Mouse (Mus musculus) cerebellum, adult 9-11 months (tissue): ENCODE results near the gene Alox5ap.

Experiments
- DNase-seq: peaks from one replicate; pipeline ENCODE4 v3.0.0; 2022

Gene Alox5ap

DNA sequence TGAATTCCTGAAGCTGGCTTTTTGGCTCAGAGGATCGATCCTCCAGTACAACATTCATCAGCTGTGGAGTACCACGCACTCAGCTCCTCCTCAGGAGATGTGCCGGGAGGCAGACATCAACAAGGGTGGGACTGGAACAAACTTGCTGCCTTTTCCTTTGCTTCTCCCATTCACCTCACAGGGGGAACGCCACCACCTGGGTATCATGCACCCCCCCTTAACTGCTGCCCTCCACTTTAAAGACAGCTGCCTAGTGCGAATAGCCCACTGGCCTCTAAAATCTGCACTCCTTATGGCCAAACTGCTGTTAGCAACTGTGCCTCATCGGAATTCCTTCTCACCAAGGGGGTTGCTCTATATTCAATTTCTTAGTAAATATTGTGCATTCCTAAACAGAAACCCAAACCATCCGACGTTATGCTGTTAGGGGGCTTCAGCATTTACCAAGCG is 55.3 kb downstream of the Alox5ap start:
- DNase-seq, result no peak

DNA sequence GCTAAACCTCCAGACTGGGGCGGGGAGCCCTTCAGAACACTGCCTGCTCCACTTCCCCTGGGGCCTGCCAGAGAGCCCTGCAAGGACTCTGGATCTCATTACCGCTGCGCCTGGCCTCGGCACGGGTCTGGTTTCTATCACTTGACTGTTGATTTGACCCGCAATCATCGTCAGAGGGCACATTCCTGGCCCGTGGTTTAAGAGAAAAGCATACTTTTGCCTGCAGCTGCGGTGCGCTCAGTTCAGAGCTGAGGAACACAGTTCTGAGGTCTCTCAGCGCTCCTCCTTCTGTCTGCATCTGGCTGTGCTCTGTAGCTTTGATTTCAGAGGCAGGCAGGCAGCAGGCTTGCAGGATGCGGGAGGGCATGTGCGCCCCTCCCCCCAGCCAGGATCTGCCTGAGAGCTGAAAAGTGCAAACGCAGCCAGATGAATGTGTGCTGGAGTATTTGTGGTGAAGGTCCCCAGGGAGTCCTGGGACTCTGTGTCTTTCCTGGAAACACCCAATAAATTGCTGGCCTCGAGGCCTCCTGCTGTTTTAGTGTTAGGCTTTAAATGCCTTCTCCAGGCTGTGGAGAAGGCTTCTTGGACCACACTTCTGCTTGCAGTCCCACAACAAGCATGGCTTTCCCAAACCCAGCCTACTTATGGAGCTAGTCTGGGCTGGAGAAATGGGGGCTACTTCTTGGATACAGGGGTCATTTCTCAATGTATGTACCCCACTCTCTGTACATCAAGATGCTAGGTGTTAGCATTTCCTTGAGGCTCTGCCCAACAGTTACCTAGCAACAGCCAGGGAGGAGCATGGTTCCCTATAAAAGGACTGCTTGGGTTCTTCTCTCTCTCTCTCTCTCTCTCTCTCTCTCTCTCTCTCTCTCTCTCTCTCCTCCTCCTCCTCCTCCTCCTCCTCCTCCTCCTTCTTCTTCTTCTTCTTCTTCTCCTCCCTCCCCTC is 56.2 kb downstream of the Alox5ap start:
- no peak for DNase-seq

DNA sequence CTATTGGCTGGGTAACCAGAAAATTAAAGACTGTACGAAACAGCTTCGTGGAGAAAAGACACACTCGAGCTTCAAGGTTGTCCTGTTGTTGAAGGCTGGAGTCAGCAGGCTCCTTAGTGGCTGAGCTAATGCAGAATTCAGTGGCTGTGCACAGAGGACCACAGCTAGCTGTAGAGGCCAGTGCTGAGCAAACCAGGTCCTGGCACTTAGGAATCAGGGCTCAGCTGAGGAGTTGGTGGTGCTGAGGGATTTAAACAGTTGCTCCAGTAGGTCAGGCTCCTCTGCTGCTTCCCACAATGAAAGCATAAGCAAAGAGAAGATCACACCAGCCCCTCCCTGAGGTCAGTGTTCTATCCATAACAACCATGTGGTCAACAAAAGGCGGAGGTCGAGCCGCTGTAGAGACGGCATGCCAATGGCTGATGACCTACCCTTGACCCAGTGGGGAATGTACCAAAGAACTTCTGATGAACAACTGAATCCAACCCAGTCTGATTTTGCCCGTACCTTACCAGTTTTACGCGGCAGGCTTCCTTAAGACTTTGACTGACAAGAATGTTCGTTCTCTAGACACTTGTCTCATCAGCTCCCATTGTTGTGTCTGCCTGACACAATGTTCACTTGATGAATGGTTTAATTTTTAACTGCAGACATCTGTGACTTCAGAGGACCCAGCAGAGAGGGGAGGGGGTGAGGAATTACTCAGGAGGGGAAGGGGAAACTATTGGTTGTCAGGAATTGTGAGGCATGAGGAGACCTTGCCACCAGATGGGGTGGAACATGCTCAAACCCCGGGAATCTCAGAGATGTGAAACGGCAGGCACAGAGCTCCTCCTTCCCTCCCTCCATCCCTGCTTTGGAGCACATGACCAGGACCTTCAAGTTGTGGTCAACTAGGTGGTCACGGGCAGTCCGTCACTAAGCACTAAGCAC is 57.6 kb downstream of the Alox5ap start:
- DNase-seq, result no peak

DNA sequence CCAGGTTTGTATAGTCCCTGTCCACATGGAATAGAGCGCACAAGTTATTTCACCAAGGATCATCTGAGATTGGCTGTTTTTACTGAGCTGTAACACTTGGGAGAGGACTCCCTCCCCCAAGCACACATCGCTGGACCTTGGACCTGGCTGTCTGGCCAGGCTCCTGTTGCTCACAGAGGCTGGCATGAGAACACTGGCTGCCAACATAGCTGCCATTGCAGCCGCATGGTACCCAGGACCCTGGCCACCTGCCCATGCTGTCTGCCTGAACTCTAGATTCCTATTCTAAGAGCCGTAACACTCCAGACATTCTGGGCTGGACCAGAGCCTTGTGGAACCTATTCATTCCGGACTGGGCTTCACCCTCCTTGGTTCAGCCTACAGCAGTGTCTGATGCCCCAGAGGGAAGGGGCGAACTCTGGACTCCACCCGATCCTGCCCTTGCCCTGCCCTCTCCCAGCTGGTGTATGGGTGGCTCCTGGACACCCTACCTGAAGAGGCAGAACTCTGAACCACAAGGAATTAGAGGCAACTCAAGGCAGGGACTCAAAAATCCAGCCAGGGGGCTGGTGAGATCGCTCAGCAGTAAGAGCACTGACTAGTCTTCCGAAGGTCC is 58.5 kb downstream of the Alox5ap start:
- no peak for DNase-seq

DNA sequence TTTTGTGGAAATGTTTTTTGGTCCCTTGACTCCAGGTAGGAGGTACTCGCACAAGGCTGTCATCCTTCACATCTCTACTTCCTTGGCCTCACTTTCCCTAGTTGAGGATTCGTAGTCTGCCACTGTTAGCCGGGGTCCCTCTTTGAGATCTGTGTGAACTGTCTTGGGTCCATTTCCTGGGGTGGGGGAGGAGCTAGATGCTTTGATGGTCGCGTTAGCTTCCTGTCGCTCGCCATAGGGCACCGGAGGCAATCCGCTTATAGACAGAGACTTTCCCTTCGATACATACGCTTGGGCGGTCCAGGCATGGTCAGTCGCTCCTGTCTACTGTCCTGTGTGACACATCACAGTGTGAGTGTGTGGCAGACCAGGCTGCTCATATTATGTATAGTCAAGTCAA is 60.2 kb downstream of the Alox5ap start:
- no peak for DNase-seq

DNA sequence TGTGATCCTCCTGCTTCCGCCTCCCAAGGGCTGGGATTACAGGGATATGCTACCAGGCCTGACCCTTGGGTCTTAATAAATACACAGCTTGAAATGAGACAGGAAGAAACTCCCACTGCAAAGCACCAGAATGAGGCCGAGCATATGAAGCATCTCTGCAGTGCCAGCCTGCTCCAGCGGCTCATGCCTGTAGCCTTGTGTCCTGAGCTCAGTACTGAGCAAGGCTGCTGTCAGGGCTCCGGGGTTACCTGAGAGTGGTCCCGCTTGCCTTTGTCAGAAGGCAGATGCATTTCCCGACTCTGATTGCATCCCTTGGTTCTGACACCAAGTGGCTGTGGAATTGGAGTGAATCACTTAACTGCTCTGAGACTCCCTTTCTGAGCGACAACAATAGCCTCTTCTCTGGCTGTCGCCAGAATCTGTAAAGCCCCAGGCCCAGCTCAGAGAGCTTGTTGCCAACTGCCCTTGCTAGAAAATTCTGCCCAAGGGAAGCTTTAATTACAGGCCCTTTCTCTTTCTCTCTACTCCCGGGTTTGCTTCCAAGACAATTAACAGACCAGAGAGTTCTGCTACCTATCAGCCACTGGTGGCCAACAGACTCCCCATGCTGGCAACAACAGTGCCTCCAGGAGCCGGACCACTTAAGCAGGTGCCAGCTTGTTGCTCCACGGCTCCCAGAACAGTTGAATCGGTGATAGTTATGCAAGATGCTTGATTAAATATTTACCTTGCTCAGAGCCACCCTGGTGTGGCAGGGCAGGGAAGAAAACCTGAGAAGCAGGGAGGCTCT is 64.7 kb downstream of the Alox5ap start:
- DNase-seq, result no peak

DNA sequence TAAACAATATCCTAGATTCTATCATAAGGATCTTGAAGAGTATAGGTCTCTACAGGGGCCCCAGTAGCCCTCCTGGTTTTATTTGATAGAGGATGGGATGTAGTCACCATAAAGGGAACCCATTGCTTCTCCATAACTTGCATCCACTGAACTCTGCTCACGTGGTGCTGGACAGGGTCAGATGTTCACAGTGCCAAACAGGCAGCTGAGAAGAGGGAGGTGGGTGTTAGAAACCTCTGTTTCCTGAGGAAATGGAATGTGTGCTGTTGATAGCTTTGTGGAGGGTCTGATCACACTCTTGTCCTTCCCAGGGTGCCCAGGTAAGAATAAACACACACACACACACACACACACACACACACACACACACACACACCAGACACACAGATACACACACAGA is 66.0 kb downstream of the Alox5ap start:
- no peak for DNase-seq

DNA sequence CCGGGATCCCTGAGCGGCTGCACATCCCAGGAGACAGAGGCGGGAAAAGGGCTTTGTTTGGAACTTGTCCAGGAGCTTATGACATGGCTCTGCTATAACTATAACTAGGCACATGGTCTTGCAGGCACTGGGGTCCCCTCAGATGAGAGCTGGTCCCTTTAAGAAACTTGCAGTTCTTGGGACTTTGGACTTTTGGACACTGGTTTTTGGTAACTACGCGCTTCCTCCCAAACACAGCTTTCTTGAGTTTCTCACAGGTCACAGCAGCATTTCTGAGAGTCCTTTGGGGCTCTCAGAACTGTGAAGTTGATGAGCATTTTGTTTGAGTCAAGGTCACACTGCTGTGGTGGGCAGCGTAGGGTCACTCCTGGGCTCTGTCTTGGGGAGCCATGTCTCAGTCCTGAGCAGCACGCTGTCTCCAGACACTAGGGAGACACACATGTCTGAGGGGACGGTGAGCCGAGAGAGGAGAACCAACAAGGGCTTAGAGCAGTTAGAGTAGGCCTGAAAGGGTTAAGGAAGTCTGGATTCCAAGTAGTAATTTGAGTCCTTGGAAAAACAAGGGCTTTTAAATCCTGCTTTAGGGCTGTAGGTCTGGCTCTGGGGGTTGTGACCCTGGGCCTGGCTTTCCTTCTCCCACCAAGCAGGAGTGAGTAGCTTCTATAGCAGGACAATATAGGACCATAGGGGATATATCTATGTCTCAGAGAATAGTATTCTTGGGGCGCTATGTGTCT is 67.0 kb downstream of the Alox5ap start:
- no peak for DNase-seq

DNA sequence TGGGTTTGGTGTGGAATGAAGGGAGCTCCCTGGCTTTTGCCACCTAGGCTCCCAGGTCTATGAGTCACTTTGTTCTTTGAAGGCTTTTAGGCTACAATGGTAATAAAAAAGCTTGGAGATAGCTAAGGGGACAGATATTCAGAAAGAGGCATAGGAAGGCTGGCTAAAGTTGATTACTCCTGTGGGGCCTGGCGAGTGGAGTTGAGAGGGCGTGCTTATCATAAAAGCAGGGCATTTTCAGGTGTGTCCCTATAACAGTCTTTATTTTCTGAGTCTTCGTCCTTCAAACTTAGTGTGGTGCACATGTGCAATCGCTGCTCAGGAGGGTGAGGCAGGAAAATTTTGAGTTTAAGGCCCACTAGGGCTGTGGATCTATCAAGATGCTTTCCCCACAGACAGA is 68.2 kb downstream of the Alox5ap start:
- DNase-seq, result no peak

DNA sequence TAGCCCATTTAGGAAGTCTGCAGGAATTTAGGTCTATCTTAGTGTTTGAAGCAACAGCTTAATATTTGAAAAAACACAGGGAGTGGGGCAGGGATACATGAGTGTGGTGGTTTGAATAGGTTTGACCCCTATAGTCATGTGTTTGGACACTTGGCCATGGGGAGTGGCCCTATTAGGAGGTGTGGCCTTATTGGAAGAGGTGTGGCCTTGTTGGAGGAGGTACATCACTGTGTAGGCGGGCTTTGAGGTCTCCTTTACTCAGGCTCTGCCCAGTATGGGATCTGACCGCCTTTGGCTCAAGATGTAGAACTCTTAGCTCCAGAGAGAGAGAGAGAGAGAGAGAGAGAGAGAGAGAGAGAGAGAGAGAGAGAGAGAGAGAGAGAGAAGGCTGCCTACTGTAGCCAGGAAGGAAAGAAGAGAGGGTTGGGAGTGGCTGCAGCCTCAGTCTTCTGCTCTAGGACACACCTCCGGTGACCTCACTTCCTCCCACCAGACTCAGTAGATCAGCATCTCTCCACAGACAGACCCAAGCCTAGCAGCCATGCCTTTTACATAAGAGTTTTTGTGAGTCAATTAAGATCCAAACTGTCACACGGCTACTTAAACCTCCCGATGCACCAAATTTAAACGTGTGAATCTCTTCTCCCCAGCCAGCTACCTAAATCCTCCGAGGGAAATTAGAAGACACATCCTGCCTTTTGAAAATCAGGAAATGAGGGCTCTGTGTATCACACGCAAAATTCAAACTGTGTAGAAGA is 69.6 kb downstream of the Alox5ap start:
- no peak for DNase-seq

DNA sequence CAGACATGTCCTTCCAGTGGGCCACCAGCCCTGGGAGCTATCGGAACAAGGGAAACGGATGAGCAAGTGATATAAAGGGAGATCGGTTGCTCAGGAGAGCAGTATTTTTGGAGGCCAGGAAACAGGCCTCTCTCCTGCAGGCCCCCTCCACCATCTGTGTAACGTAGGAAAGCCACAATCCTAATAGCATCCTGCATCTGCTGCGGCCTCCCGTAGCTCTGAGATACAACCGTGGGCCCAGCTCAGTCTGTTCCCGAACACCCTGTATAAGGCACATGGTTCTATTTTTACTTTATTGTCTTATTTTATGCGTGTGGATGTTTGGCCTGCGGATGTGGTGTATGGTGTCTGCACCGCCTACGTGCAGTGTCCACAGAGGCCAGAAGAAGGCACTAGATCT is 70.4 kb downstream of the Alox5ap start:
- no peak for DNase-seq

DNA sequence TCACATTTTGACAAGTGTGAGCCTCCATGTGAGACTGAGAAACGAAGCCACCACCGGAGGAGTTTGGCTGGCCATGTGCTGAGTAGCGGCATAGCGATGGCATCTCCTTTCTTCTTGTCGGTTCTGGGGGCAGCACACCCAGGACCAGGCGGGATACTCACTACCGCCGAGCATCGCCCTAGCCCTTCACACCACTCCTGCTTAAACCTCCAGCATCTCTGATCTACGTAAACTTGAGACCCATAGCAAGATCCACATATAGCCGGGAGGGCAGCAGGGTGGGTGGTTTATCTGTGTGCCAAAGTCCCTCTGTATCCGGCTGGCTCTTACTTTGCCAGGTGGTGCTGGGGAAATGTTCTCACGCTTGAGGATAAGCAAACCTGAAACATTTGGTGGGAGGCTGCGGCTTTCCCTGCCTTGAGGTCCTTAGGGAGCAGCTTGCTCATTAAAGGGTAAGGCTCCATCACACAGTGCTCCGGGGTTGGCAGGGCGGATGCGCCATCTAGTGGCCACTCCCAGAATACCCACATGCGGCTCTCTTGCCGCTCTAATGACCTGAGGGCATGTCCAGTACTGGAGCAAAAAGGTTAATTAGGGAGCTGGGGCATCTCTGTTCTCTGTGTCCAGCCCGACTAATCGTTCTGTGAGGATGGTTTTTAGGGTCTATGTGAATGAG is 71.1 kb downstream of the Alox5ap start:
- peak; percentile 80 for DNase-seq

DNA sequence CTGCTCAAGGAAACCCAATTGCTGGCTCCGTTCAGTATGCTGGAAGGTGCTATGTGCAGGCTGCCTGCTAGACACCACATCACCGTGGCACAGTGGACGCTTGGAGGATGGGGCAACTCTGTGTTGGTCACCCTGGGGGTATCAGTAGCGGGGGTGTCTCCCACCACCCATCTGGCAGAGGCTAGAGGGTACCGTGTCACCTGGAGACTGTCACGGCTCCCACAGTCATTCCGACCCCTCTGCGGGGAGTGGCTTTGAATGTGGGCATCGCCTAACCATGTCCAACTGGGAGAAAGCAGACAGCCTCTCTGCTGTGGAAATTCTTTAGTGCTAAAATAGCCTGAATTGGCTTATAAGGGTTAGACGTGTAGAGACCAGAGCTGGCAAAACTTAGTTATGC is 72.6 kb downstream of the Alox5ap start:
- DNase-seq, result peak; percentile 18
